ENCODE assay signal across 10 mouse cellular contexts in the genomic region with DNA sequence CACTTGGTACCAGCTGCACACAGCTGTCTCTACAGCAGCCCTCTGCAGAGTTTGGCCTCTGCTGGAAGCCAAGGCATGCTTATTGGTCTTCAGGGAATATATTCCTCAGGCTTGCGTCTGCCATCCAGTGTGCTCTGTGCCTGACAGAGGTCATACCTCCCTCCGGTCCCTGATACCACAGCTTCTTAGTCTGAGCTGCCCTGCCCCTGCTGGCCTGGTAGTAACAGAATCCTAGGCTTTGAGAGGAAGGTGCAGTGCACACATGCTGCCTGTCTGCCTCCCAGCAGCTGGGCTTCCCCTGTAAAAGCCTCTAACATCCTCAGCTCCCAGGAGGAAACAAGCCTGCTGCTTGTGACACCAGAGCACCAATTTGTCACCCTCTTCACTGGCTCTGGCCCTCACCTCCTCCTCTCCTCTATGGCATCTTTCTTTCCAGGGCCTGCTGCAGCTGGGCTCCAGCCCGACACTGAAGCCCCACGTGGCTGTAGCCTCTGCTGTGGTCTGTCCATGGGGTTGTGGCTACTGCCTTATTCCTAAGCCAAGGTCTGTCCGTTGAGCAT.
DNase-seq lines count a peak whose midpoint lies in the region; ATAC-seq lines count a peak whose summit lies in the region.
"Had no signal": no experiment of that assay in that cellular context is flagged by ENCODE, and none has a peak within 500 bp of the region (broad histone marks: within the 10 kb centered on the region; RNA-seq: fewer than 3 reads in every experiment).

No protein-coding gene starts in this region.

- no peak overlapping the region for H3K4me2 ChIP-seq in forebrain, embryonic 14.5 days (ENCODE audit: low read length)
- H3K4me2 ChIP-seq in lung, embryonic 15.5 days = no peak overlapping the region

- H3K27ac ChIP-seq in forebrain, embryonic 10.5 days = peak overlapping the region; percentile 71
- no peak overlapping the region for H3K27ac ChIP-seq in forebrain, embryonic 14.5 days (ENCODE audit: low read depth, low read length)
- H3K27ac ChIP-seq in lung, embryonic 15.5 days = no peak overlapping the region

- no peaks in the 10 kb centered on the region for H3K9me3 ChIP-seq in forebrain, embryonic 10.5 days
- no peaks in the 10 kb centered on the region for H3K9me3 ChIP-seq in forebrain, embryonic 14.5 days (replicated peaks; ENCODE audit: control insufficient read depth, low read length)
- H3K9me3 ChIP-seq in lung, embryonic 15.5 days = no peaks in the 10 kb centered on the region

- H3K4me1 ChIP-seq in forebrain, embryonic 10.5 days = peaks cover 63% of the 10 kb centered on the region
- peaks cover 22% of the 10 kb centered on the region for H3K4me1 ChIP-seq in forebrain, embryonic 14.5 days (ENCODE audit: control insufficient read depth, insufficient read depth, low read length)
- peaks cover 28% of the 10 kb centered on the region for H3K4me1 ChIP-seq in lung, embryonic 15.5 days

- ATAC-seq in forebrain, embryonic 14.5 days = no peak
- peak; percentile 6; the same call in 1 of the 2 replicates for ATAC-seq in lung, embryonic 15.5 days (ENCODE audit: borderline replicate concordance, extremely low read depth, low FRiP score, low TSS enrichment)

- WGBS in forebrain, embryonic 10.5 days = 63% methylated on average over 5 of the region's 5 CpGs
- 71% methylated on average over 5 of the region's 5 CpGs for whole genome bisulfite sequencing in forebrain, embryonic 14.5 days
- WGBS in lung, embryonic 15.5 days = 41% methylated on average over 5 of the region's 5 CpGs

- H3K4me3 ChIP-seq in forebrain, embryonic 10.5 days = no peak overlapping the region
- H3K4me3 ChIP-seq in forebrain, embryonic 14.5 days (ENCODE audit: low read depth, low read length) = no peak overlapping the region
- H3K4me3 ChIP-seq in lung, embryonic 15.5 days = no peak overlapping the region

- no peaks in the 10 kb centered on the region for H3K27me3 ChIP-seq in forebrain, embryonic 10.5 days (ENCODE audit: poor library complexity, severe bottlenecking)
- H3K27me3 ChIP-seq in forebrain, embryonic 14.5 days (replicated peaks; ENCODE audit: control insufficient read depth, insufficient read depth, low read length) = no peaks in the 10 kb centered on the region
- H3K27me3 ChIP-seq in lung, embryonic 15.5 days = no peaks in the 10 kb centered on the region

- no peak overlapping the region for H3K9ac ChIP-seq in forebrain, embryonic 14.5 days (ENCODE audit: low read length)
- no peak overlapping the region for H3K9ac ChIP-seq in lung, embryonic 15.5 days

- no peak for DNase-seq in forebrain, embryonic 10.5 days (ENCODE audit: extremely low spot score, low spot score)
- no peak for DNase-seq in forebrain, embryonic 14.5 days (ENCODE audit: low spot score)
- no peak for DNase-seq in lung, postnatal 36 days
- peak; percentile 62 for DNase-seq in mesoderm, embryonic 11.5 days (ENCODE audit: low read depth, low spot score)
- no peak for DNase-seq in thymus, postnatal 10 days (ENCODE audit: low spot score in 2 of 2)
- DNase-seq in layer of hippocampus, adult 9-10 months (ENCODE audit: low spot score) = no peak
- DNase-seq in layer of hippocampus, postnatal 10 days (ENCODE audit: low spot score in 2 of 2) = no peak
- DNase-seq: cerebellum, postnatal 14 days; layer of hippocampus, postnatal 36 days had no signal

- H3K36me3 ChIP-seq in forebrain, embryonic 10.5 days (replicated peaks) = no peaks in the 10 kb centered on the region
- no peaks in the 10 kb centered on the region for H3K36me3 ChIP-seq in forebrain, embryonic 14.5 days (ENCODE audit: control insufficient read depth, insufficient read depth, low read length)
- no peaks in the 10 kb centered on the region for H3K36me3 ChIP-seq in lung, embryonic 15.5 days
